Mouse (Mus musculus): ENCODE data around the gene Tns2.

DNA sequence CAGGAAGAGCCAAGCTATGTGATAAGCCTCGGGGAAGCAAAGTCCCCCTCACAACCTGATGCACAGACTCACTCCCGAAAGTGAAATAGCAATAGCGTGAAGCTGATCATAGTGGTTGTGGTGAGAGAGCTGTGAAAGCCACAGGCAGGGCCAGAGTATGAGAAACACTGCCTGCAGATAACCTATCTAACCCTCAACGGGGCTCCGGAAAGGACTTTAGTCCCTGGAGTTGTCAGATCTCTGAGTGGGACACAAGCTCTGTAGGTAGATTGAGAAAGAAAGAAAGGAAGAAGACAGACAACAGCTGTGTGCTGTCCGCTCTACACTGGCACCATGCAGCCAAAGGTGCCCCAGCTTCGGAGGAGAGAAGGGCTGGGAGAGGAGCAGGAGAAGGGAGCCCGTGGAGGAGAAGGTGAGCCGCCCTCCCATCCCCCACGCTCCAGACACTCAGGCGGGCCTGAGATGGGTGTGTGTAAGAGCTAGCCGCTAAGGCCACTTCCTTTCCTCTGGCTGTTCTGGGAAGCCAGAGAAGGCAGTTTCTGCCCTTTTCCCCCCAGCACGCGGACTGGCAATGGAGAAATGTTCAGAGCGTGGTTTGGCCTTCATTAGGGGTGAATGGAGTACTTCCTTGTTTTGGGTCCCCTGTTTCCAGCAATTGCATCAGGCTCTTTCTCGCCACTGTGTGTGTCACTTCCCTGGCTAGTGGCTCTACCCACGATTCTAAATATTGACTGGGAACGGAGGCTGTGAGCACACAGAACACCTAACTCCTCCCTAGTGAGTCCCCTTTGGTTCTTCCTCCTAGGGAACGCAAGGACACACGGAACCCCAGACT is 50.3 kb downstream of the Tns2 start, which contains the start of gene Soat2:
- TF ChIP-seq CTCF (IDR thresholded peaks at IDR 0.05; ENCODE audit: control insufficient read depth, insufficient read depth, low read length) (no peak; the same call in 1 of the 2 replicates), POLR2A (IDR thresholded peaks at IDR 0.05; ENCODE audit: borderline replicate concordance, control insufficient read depth, low read depth, low read length) (no peak)

Measured in bone marrow, adult 2 months (tissue).